Mouse (Mus musculus): ENCODE results near the gene Ddx23. TPM values are rescaled to one million over a fixed set of nuclear protein-coding genes. Genes with fewer than 3 reads are reported as not detected.

Gene Ddx23
- total RNA-seq, 2 experiments from 2014 or later, result 86.9 to 90.6 TPM

- DNase-seq (ENCODE audit: low spot score in 2 of 2), result peak; percentile 83 to 89
Measured at GRCm38 (mm10) chr15:98634541-98635081, 28.1 kb downstream of the Ddx23 start.

- DNase-seq (ENCODE audit: low spot score in 2 of 2), result no peak
Measured at GRCm38 (mm10) chr15:98633822-98634470, 28.7 kb downstream of the Ddx23 start.

GRCm38 (mm10) chr15:98632921-98633320 is 29.8 kb downstream of the Ddx23 start:
- DNase-seq (ENCODE audit: low spot score in 2 of 2), result no peak

- peak; percentile 57 to 77 for DNase-seq (ENCODE audit: low spot score in 2 of 2)
Measured at GRCm38 (mm10) chr15:98632107-98632744, 30.5 kb downstream of the Ddx23 start.

GRCm38 (mm10) chr15:98631493-98631892 is 31.2 kb downstream of the Ddx23 start:
- peak in 1 of 2 experiments; percentile 61 for DNase-seq (ENCODE audit: low spot score in 2 of 2)

GRCm38 (mm10) chr15:98630540-98630939 is 32.2 kb downstream of the Ddx23 start, which contains the start of gene Cacnb3:
TSS of gene Cacnb3 (plus strand) at chr15:98630840.
- no peak for DNase-seq (ENCODE audit: low spot score in 2 of 2)

GRCm38 (mm10) chr15:98629464-98629863 is 33.2 kb downstream of the Ddx23 start:
- DNase-seq (ENCODE audit: low spot score in 2 of 2), result no peak

- DNase-seq (ENCODE audit: low spot score in 2 of 2), result no peak
Measured at GRCm38 (mm10) chr15:98628589-98629254, 34.0 kb downstream of the Ddx23 start.

- no peak for DNase-seq (ENCODE audit: low spot score in 2 of 2)
Measured at GRCm38 (mm10) chr15:98626487-98627212, 36.0 kb downstream of the Ddx23 start.

GRCm38 (mm10) chr15:98626078-98626477 is 36.6 kb downstream of the Ddx23 start:
- DNase-seq (ENCODE audit: low spot score in 2 of 2), result no peak

GRCm38 (mm10) chr15:98623361-98623821 is 39.3 kb downstream of the Ddx23 start:
- no peak for DNase-seq (ENCODE audit: low spot score in 2 of 2)

- DNase-seq (ENCODE audit: low spot score in 2 of 2), result no peak
Measured at GRCm38 (mm10) chr15:98622721-98623120, 40.0 kb downstream of the Ddx23 start.

GRCm38 (mm10) chr15:98622199-98622598 is 40.5 kb downstream of the Ddx23 start:
- no peak for DNase-seq (ENCODE audit: low spot score in 2 of 2)

- peak; percentile 75 to 76 for DNase-seq (ENCODE audit: low spot score in 2 of 2)
Measured at GRCm38 (mm10) chr15:98617176-98617537, 45.5 kb downstream of the Ddx23 start.

GRCm38 (mm10) chr15:98616362-98617175 is 46.1 kb downstream of the Ddx23 start:
- no peak for DNase-seq (ENCODE audit: low spot score in 2 of 2)

GRCm38 (mm10) chr15:98615751-98616150 is 46.9 kb downstream of the Ddx23 start:
- no peak for DNase-seq (ENCODE audit: low spot score in 2 of 2)

GRCm38 (mm10) chr15:98614971-98615370 is 47.7 kb downstream of the Ddx23 start:
- no peak for DNase-seq (ENCODE audit: low spot score in 2 of 2)

GRCm38 (mm10) chr15:98614551-98614950 is 48.1 kb downstream of the Ddx23 start:
- DNase-seq (ENCODE audit: low spot score in 2 of 2), result no peak

GRCm38 (mm10) chr15:98612229-98612628 is 50.5 kb downstream of the Ddx23 start:
- no peak for DNase-seq (ENCODE audit: low spot score in 2 of 2)

GRCm38 (mm10) chr15:98610131-98610633 is 52.5 kb downstream of the Ddx23 start:
- no peak for DNase-seq (ENCODE audit: low spot score in 2 of 2)
